Mouse (Mus musculus) CH12.LX (cell line): Measurements from ENCODE around the gene 4930556J24Rik.

Experiments
- CTCF ChIP-seq, 2 experiments: IDR thresholded peaks in 1 of 2; conservative IDR thresholded peaks in 1 of 2; 2 replicates each; pipeline ENCODE4 v1.5.1; 2011 to 2012; ENCODE audit warnings: low read depth in 2 of 2, low read length in 2 of 2, improper control_type of control experiment in 1 of 2, inconsistent platforms in 1 of 2, mild to moderate bottlenecking in 1 of 2, moderate library complexity in 1 of 2
- MAX ChIP-seq: IDR thresholded peaks from 2 replicates; pipeline ENCODE4 v1.6.1; 2011; ENCODE audit warnings: low read length, improper control_type of control experiment

DNA sequence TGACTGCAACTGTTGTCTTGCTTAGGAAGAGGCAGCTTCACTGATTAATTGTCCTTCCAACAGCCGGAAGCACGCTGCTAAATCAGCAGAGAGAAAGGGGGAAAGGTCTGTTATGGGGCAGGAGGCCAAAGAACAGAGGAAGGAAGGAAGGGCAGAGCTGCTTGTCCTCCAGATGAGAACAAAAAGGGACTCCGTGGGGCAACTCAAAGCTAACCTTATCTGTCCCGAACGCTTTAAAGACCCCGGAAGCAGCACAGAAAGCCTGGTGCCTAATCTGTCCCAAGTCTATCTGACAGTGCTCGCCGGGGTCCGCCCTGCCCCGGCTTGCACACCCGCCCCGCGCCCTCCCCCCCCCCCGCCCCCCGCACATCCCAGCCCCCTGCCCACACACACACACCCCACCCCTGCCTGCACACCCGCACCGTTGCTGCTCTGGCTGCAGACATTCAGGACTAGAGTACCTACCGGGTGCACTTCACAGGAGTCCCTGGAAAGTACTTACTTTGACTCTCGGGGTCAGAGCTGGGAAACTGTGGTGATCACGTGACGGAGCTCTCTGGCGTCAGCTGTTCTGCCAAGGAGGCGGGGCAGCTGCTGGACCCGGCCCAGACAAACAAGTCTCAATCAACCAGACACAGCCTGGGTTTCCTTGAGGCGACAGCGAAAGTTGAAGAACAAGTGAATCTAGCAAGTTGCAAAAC, 44.9 kb downstream of the 4930556J24Rik start, which contains the start of gene Tcn2:
- TF ChIP-seq MAX (peak; percentile 95), CTCF (conservative IDR thresholded peaks at IDR 0.05 in 1 of 2, IDR thresholded peaks at IDR 0.05 in 1 of 2; ENCODE audit: low read depth in 2 of 2, low read length in 2 of 2) (no peak)
